Mouse (Mus musculus) kidney, embryonic 14.5 days (tissue): ENCODE measurements around the gene Sfswap. TPM values are rescaled to one million over a fixed set of nuclear protein-coding genes. Genes with fewer than 3 reads are reported as not detected.

Experiments used
- ATAC-seq: fragments of 200-750 bp; cut with Nextera tagmentation; 2 replicates; pipeline ENCODE4 v1.8.0; 2017; ENCODE audit warnings: moderate number of reproducible peaks, mild to moderate bottlenecking, moderate TSS enrichment, moderate library complexity; ENCODE audit not compliant: low FRiP score, low TSS enrichment
- H3K27ac ChIP-seq: fragments of 300-500 bp; sonication (generic); 2 replicates; pipeline ENCODE4 v1.5.1; 2014; ENCODE audit warnings: low read depth, mild to moderate bottlenecking, low read length, moderate library complexity, mixed read lengths
- H3K27me3 ChIP-seq: fragments of 300-500 bp; sonication (generic); 2 replicates; pipeline ENCODE4 v1.6.1; 2014; ENCODE audit warnings: mild to moderate bottlenecking, low read length; ENCODE audit not compliant: control insufficient read depth, insufficient read depth
- H3K36me3 ChIP-seq: fragments of 300-500 bp; sonication (generic); 2 replicates; pipeline ENCODE4 v1.6.1; 2014; ENCODE audit warnings: low read length, mixed read lengths; ENCODE audit not compliant: control insufficient read depth, insufficient read depth
- H3K4me1 ChIP-seq: fragments of 300-500 bp; sonication (generic); 2 replicates; pipeline ENCODE4 v1.6.1; 2014; ENCODE audit warnings: low read length, mixed read lengths; ENCODE audit not compliant: control insufficient read depth, insufficient read depth
- H3K4me2 ChIP-seq: fragments of 300-500 bp; sonication (generic); replicated peaks from 2 replicates; pipeline ENCODE4 v1.6.1; 2014; ENCODE audit warnings: low read depth, mild to moderate bottlenecking, low read length
- H3K4me3 ChIP-seq: fragments of 300-500 bp; sonication (generic); 2 replicates; pipeline ENCODE4 v1.5.1; 2014; ENCODE audit warnings: mild to moderate bottlenecking, low read length
- H3K9ac ChIP-seq: fragments of 300-500 bp; sonication (generic); 2 replicates; pipeline ENCODE4 v1.6.1; 2014; ENCODE audit warnings: low read depth, mild to moderate bottlenecking, low read length, moderate library complexity
- H3K9me3 ChIP-seq: fragments of 300-500 bp; sonication (generic); 2 replicates; pipeline ENCODE4 v1.6.1; 2016; ENCODE audit warnings: low read length; ENCODE audit not compliant: control insufficient read depth
- WGBS: fragments of 180-500 bp; shearing (Covaris S2); extraction: QIAGEN DNeasy Blood & Tissue Kit; methylation state at CpG from one replicate; pipeline ENCODE4 v1.1.7; 2014; 5-methylcytosine and 5-hydroxymethylcytosine counted together
- polyA plus RNA-seq: library from polyadenylated mRNA; unstranded; fragments of >200 nt; fragmentation: Nextera tagmentation; extraction: Ambion mirVana; gene quantifications from 2 replicates; pipeline ENCODE4 v1.2.1, GENCODE M21; 2014

The Sfswap gene
- polyA plus RNA-seq, 1 experiment from 2014 or later, result 56.6 TPM

DNA sequence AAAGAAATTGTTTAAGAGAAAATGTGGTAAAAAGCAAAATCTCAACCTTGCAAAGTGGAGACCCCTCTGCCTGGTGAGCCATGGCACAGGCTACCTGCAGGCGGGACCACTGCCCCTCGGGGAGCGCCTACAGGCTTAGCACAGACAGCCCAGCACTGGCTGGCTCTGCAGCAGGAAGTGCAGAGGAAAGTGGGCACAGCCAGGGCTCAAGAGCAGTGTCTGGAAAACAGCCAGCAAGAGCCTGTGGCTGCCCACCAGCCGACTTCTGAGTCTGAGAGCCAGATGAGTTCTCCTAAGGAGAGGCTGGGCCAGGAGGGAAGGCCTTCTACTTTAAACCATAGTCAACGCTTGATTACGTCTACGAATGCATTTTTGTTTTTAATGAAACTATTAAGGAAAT is 20.5 kb downstream of the Sfswap start:
- H3K27me3 ChIP-seq, result no peaks in the 10 kb centered on the region
- H3K4me1 ChIP-seq, result no peaks in the 10 kb centered on the region
- H3K9ac ChIP-seq, result no peak overlapping the region
- 90% methylated on average over 7 of the region's 7 CpGs for WGBS
- no peak overlapping the region for H3K4me3 ChIP-seq
- H3K4me2 ChIP-seq, result no peak overlapping the region
- H3K27ac ChIP-seq, result no peak overlapping the region
- H3K36me3 ChIP-seq, result peaks cover 82% of the 10 kb centered on the region
- H3K9me3 ChIP-seq, result no peaks in the 10 kb centered on the region
- no peak for ATAC-seq

DNA sequence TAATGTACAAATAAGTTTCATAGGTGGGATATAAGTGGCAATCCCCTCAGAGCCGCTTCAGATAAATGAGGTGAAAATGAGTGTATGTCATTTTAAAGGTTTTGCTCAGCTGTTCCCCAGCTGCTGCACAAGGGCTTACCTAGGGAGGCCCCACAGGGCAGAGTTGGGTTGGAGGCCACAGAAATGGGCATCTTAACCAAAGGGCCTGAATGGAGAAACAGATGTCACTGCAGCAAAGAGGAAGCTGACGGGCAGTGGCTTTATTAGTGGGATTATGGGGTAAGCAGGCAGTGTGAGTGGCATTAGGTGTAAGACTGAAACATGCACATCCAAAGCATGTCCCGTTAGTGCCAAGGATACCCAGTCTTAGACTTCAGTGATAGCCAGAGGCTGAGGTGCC is 20.9 kb downstream of the Sfswap start:
- no peak overlapping the region for H3K27ac ChIP-seq
- H3K4me1 ChIP-seq, result no peaks in the 10 kb centered on the region
- WGBS, result 95% methylated on average over 3 of the region's 3 CpGs
- ATAC-seq, result no peak
- no peaks in the 10 kb centered on the region for H3K9me3 ChIP-seq
- H3K4me3 ChIP-seq, result no peak overlapping the region
- H3K9ac ChIP-seq, result no peak overlapping the region
- H3K4me2 ChIP-seq, result no peak overlapping the region
- no peaks in the 10 kb centered on the region for H3K27me3 ChIP-seq
- H3K36me3 ChIP-seq, result peaks cover 82% of the 10 kb centered on the region

DNA sequence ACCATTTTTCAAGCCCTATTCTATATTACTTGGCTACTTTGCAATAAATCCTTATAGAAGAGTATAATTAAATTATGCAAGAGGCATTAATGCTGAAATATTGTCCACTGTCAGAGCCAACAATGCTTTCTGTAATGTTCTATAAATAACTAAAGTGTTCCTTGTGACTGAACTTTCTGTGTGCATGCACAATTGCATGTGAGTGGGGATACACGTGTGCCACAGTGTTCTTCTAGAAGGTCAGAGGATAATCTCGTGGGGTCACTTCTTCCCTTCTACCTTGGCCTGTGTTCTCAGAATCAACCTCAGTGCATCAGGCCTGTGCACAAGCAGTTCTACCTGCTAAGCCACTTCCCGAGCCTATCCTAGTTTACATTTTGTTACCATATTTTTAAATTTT is 22.1 kb downstream of the Sfswap start:
- no peak for ATAC-seq
- no peaks in the 10 kb centered on the region for H3K27me3 ChIP-seq
- no peak overlapping the region for H3K9ac ChIP-seq
- 83% methylated on average over 3 of the region's 3 CpGs for WGBS
- H3K9me3 ChIP-seq, result no peaks in the 10 kb centered on the region
- H3K27ac ChIP-seq, result no peak overlapping the region
- no peaks in the 10 kb centered on the region for H3K4me1 ChIP-seq
- H3K4me2 ChIP-seq, result no peak overlapping the region
- H3K4me3 ChIP-seq, result no peak overlapping the region
- peaks cover 82% of the 10 kb centered on the region for H3K36me3 ChIP-seq

DNA sequence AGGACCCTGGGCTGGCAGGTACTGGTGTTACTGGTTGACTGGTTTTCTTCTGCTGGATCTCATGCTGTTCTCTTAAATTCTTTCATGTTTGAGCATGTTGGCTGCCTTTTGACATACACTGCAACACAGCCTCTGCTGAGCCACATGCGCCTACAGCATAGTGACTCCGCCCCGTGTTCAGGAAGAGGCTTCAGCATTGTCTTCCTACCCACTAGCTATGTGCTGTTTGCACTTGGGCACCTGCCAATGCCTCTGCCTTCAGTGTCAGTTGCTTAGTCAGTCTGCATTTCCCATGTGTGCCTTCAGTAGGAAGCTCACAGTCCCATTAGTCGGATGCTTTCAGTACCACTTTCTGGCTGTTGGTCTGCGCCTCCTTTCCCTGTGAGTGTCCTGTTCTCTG is 23.7 kb downstream of the Sfswap start:
- Histone ChIP-seq H3K9me3 (no peaks in the 10 kb centered on the region), H3K4me3 (no peak overlapping the region), H3K27ac (no peak overlapping the region), H3K9ac (no peak overlapping the region), H3K27me3 (no peaks in the 10 kb centered on the region), H3K4me2 (no peak overlapping the region), H3K36me3 (peaks cover 74% of the 10 kb centered on the region), H3K4me1 (no peaks in the 10 kb centered on the region)
- 84% methylated on average over 5 of the region's 5 CpGs for WGBS
- no peak for ATAC-seq

DNA sequence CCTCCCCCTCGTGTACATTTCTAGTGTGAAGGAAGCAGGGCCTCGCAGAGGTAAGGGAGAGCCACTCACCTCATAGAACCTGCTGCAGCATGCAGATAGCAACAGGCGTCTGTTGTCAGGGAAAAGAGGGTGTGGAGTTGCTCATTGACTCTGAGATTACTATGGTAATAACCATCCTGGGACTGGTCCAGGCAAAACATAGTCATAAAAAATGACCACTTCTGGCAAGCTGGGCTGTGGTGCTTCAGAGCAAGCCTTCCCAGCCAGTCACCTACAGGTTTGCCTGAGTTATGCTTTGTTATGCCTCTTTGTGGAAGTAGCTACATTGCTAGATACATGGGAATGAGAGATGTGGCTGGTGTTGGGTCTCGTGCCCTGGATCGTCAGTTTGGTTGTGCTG is 26.1 kb downstream of the Sfswap start:
- no peaks in the 10 kb centered on the region for H3K4me1 ChIP-seq
- H3K36me3 ChIP-seq, result peaks cover 65% of the 10 kb centered on the region
- 85% methylated on average over 5 of the region's 5 CpGs for WGBS
- H3K4me3 ChIP-seq, result no peak overlapping the region
- no peak overlapping the region for H3K9ac ChIP-seq
- no peak for ATAC-seq
- H3K27ac ChIP-seq, result no peak overlapping the region
- no peak overlapping the region for H3K4me2 ChIP-seq
- no peaks in the 10 kb centered on the region for H3K27me3 ChIP-seq
- no peaks in the 10 kb centered on the region for H3K9me3 ChIP-seq

DNA sequence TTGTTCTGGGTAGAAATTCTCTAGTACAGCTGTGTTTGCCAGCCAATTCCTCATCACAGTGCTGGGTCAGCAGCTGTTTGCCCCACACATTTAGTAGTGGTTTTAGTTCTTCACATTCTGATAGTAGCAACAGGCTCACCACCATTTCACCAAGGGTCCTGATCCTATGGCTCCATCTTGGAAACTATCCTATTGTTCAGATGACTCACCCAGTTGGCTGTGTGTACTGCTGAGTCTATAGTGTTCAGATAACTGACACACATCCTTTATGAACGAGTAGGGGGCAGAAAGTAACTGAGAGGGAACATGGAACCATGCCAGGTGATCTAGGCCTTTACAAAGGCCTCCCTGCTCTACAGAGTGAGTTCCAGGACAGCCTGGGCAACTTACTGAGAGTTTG is 28.6 kb downstream of the Sfswap start:
- peaks cover 64% of the 10 kb centered on the region for H3K36me3 ChIP-seq
- 79% methylated on average over 1 of the region's 1 CpGs for whole genome bisulfite sequencing
- H3K4me1 ChIP-seq, result no peaks in the 10 kb centered on the region
- no peak overlapping the region for H3K4me2 ChIP-seq
- H3K4me3 ChIP-seq, result no peak overlapping the region
- no peak overlapping the region for H3K27ac ChIP-seq
- H3K9ac ChIP-seq, result no peak overlapping the region
- no peak for ATAC-seq
- no peaks in the 10 kb centered on the region for H3K27me3 ChIP-seq
- H3K9me3 ChIP-seq, result no peaks in the 10 kb centered on the region

DNA sequence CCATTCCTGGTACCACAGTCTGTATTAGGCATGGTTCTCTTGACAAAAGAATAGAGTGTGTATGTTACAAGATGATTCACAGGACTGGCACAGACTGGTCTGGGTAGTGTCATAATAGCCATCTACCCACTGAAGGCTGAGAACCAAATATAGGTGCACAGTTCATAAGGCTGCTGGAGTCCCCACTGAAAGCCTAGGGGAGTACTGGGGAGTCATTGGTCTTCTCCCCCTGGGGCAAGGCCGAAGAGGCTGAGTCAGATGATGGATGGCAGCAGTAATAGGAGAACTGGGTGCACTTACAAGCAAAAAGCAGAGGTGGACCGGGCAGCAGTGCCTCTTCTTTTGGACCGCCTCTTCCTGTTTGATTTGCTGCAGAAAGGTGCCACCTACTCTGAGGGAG is 32.7 kb downstream of the Sfswap start:
- no peaks in the 10 kb centered on the region for H3K9me3 ChIP-seq
- no peak overlapping the region for H3K4me3 ChIP-seq
- H3K4me1 ChIP-seq, result no peaks in the 10 kb centered on the region
- peaks cover 37% of the 10 kb centered on the region for H3K36me3 ChIP-seq
- no peak overlapping the region for H3K27ac ChIP-seq
- H3K9ac ChIP-seq, result no peak overlapping the region
- no peak for ATAC-seq
- no peak overlapping the region for H3K4me2 ChIP-seq
- 70% methylated on average over 3 of the region's 3 CpGs for WGBS
- H3K27me3 ChIP-seq, result no peaks in the 10 kb centered on the region

DNA sequence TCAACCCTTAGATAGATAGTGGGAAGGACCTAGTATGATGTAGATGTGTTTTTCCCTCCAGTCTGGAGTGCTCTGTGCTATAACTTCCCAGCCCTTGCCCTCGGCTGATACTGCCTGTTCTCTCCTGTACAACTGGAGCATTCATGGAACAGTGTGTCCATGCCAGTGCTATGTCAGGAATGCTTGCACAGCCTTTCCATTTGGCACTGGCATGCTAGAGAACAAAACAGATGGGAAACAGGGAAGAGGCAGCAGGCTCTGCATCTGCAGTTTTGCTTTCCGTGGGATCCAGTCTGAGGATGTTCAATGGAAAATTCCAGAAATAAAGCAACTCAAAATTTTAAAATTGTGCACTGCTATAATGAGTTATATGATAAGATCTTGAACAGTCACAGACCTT is 33.5 kb downstream of the Sfswap start:
- H3K4me3 ChIP-seq, result no peak overlapping the region
- no peak for ATAC-seq
- peaks cover 40% of the 10 kb centered on the region for H3K36me3 ChIP-seq
- WGBS, result 85% methylated on average over 2 of the region's 2 CpGs
- H3K4me1 ChIP-seq, result no peaks in the 10 kb centered on the region
- H3K9ac ChIP-seq, result no peak overlapping the region
- H3K9me3 ChIP-seq, result no peaks in the 10 kb centered on the region
- H3K4me2 ChIP-seq, result no peak overlapping the region
- no peaks in the 10 kb centered on the region for H3K27me3 ChIP-seq
- H3K27ac ChIP-seq, result no peak overlapping the region

DNA sequence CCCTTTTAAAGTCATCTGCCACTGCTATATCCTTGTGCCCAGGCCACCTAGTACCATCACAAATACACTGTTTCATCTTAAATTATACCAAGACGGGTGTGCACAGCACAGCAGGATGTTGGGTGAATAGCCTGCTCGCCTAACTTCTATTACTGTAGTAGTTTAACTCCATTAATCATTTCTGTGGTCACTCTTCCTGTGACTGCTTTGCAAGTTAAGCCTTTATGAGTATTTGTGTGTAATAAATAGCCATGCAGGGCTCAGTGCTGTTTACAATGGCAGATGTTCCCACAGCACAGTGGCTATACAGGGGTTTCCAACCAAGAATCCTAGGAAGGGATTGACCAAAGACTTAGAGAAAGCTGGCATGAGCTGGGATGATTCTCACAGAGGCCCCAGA is 34.0 kb downstream of the Sfswap start:
- H3K9me3 ChIP-seq, result no peaks in the 10 kb centered on the region
- H3K27ac ChIP-seq, result no peak overlapping the region
- H3K4me3 ChIP-seq, result no peak overlapping the region
- H3K27me3 ChIP-seq, result no peaks in the 10 kb centered on the region
- no peaks in the 10 kb centered on the region for H3K4me1 ChIP-seq
- 76% methylated on average over 2 of the region's 2 CpGs for WGBS
- no peak overlapping the region for H3K9ac ChIP-seq
- no peak for ATAC-seq
- H3K4me2 ChIP-seq, result no peak overlapping the region
- H3K36me3 ChIP-seq, result peaks cover 40% of the 10 kb centered on the region

DNA sequence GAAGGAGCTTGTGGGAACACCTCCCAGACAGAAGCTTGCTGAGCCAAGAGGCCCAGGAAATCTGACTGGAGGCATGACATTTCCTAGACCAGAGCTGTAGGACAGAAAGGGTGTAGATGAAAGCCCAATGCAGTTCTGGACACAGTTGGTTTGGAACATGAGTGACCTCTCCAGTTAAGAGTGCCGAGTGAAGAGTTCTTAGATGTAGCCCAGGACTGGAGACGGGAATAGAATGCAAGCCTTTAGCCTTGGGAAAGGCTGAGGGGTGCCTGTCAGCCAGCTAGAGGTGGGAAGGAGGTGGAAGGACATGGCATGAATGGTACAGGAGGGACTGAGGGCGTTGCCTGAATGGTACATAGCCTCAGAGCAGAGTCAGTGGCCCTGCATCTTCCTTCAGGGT is 34.4 kb downstream of the Sfswap start:
- Histone ChIP-seq H3K36me3 (peaks cover 43% of the 10 kb centered on the region), H3K4me2 (no peak overlapping the region), H3K9ac (no peak overlapping the region), H3K27ac (no peak overlapping the region), H3K27me3 (no peaks in the 10 kb centered on the region), H3K4me3 (no peak overlapping the region), H3K9me3 (no peaks in the 10 kb centered on the region), H3K4me1 (no peaks in the 10 kb centered on the region)
- ATAC-seq, result no peak
- 92% methylated on average over 3 of the region's 3 CpGs for WGBS
